Mouse (Mus musculus): Measurements from ENCODE around the gene Olfr467. TPM values are rescaled to one million over a fixed set of nuclear protein-coding genes. Genes with fewer than 3 reads are reported as not detected.
"Not testable (repeated sequence)": the region's sequence is repeated elsewhere in the genome, so short reads cannot be mapped to it uniquely, and the experiment has no call there.

Olfr467 gene
- polyA plus RNA-seq (2012; ENCODE audit: insufficient read depth, insufficient read length, missing spikeins), result not detected in 2 replicates

DNA sequence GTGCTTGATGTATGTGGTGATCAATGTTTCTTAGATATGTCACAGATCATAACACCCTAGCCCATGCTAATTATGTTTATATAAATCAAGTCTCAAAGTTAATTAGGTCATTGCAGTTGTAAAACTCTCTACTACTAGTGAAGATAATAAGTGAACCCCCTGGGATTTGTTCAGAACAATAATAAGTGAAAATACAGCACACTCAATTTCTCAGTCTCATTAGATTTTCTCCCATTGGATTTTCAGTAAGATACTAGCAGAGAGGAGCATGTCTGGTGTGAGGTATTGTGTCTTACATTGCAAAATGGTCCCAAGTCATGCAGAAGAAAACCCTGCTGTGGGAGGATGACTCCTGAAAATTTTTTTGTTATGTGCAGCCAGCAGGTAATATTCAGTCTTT, at the start of gene Olfr467:
Gene Olfr467 (plus strand): TSS at position 301 of the 400 bp plus-strand sequence.
- Histone ChIP-seq H3K27ac (replicated peaks; ENCODE audit: low read depth, low read length) (no peak within 1 kb of the TSS), H3K4me3 (ENCODE audit: insufficient read depth, low read depth, low read length) (no peak within 1 kb of the TSS), H3K4me1 (ENCODE audit: control insufficient read depth, insufficient read depth, insufficient read length, low read length) (no peaks in the 10 kb centered on the region)

DNA sequence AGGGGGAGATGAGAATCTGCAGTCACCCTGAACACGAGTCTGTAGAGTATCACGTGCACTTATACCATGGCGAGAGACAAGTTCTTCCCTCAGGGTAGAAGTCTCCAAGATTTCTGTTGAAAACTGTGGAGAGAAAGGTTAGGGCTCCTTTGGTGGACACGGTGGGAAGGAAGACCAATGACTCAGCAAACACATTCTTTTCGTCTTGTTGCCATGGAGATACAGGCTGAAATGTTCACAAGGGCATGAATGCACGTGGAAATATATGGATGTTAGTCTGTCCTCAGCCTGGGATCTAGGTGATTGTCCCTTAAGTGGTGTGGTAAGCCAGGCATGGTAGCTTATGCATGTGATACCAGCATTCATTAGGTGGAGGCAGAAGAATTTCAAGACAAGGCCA, 41.3 kb upstream of the Olfr467 start:
- Histone ChIP-seq H3K4me3 (ENCODE audit: insufficient read depth, low read depth, low read length) (no peak overlapping the region), H3K4me1 (ENCODE audit: control insufficient read depth, insufficient read depth, insufficient read length, low read length) (no peaks in the 10 kb centered on the region), H3K27ac (replicated peaks; ENCODE audit: low read depth, low read length) (no peak overlapping the region)

DNA sequence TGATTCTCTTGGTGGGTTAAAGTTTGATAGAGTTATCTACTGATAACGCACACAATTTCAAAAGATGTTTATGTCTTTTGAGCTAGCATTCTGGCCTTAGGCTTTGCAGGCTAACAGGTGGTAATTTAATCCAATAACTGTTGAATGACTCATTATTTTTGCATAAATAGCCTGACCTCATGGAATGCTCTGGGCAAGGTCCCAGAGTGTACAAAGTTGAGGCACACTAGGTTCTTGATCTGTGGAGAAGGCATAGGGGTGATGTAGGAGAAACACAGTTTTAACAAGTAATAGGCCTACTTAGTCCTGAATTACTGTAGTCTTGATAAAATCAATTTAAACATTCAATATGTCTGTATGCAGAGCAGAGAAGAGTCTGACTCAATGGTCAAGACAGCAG, 33.8 kb upstream of the Olfr467 start:
- no peaks in the 10 kb centered on the region for H3K4me1 ChIP-seq (ENCODE audit: control insufficient read depth, insufficient read depth, insufficient read length, low read length)
- H3K4me3 ChIP-seq (ENCODE audit: insufficient read depth, low read depth, low read length), result no peak overlapping the region

DNA sequence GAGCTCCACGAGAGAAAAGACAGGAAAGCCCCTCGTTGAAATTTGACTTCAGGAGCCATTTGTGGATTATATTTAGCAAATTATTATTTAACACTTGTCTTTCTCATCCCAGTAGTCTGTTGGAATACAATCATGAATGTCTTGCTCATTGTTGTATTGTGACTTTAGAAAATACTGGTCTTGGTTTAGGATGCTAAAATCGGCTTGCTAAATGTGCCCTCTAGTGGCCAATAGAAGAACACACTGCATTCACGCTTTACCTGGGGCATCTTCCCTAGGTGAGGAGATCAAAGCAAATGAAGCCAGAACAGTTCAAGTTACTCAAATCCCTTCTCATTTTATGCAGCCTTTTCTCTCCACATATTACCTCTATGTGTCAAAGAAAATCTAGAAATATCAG, 32.5 kb upstream of the Olfr467 start:
- Histone ChIP-seq H3K27ac (replicated peaks; ENCODE audit: low read depth, low read length) (no peak overlapping the region), H3K4me1 (ENCODE audit: control insufficient read depth, insufficient read depth, insufficient read length, low read length) (no peaks in the 10 kb centered on the region), H3K4me3 (ENCODE audit: insufficient read depth, low read depth, low read length) (no peak overlapping the region)

More for the DNA sequence above, 33.8 kb upstream of the Olfr467 start:
- H3K27ac ChIP-seq (replicated peaks; ENCODE audit: low read depth, low read length), result no peak overlapping the region

DNA sequence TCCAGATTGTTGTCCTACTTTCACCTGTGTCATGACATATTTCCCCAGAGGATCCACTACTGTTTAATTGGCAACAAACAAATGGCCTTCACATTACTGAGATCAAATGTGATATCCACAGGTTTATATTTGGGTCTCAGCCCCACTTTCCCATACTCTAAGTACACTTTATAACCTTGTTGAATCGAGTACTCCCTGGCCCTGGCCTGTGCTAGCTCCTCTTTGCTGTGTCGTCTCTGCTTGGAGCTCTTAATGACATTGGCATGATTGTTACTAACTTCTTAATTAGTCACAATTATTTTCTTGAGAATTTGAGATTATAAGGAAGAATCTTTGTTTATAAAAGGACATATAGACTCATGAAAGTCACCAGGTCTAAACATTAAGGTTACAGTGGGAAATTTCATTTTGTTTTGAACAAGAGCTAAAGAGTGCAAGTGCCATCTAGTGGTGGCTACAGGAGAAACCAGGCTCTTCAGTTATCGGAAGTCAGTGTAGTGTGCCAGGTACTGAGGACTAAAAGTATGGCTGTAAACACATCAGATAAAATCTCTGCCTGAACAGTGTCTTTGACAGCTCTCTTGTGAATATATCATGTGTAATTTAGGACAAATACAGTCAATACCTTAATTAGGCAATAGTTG, 24.0 kb upstream of the Olfr467 start:
- Histone ChIP-seq H3K4me1 (ENCODE audit: control insufficient read depth, insufficient read depth, insufficient read length, low read length) (no peaks in the 10 kb centered on the region), H3K27ac (replicated peaks; ENCODE audit: low read depth, low read length) (no peak overlapping the region), H3K4me3 (ENCODE audit: insufficient read depth, low read depth, low read length) (no peak overlapping the region)

DNA sequence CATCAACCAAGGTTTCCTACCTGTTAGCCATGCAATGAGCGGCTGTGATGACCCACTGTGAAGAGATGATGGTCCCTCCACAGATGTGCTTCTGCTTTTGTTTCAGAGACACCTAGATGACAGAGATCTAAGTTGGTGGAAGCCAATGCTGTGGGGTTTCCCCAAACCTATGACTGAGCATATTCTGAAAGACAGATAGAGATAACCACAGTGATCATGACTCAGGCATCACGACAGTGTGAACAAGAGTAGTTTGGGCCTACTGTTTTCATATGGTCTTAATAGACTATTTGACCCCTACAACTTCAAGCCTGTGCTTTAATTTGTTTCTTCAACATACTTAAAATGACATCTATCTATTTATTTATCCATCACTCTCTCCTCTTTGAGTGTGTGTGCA, 15.6 kb upstream of the Olfr467 start:
- no peaks in the 10 kb centered on the region for H3K4me1 ChIP-seq (ENCODE audit: control insufficient read depth, insufficient read depth, insufficient read length, low read length)
- H3K27ac ChIP-seq (replicated peaks; ENCODE audit: low read depth, low read length), result no peak overlapping the region
- H3K4me3 ChIP-seq (ENCODE audit: insufficient read depth, low read depth, low read length), result no peak overlapping the region

DNA sequence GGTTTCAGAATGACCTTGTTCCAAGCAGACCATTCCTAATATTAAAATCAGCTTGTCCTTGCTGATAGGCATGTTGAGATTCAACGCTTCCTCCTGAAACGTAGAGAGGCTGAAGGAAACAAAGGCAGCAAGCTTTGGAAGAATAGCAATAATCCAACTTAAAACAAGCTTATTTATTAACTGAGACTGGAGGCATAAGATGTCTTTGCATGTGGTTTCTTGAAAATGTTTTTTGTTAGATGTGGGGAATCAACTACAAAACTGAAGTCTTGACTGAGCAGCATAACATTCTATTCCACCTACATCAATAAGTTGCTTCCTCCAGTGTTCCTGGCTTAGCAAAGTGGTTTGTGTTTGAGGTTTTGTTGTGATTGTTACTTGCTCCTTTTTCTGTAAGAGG, 11.0 kb upstream of the Olfr467 start, which contains the start of gene Ovch2:
Gene Ovch2 (minus strand): TSS at position 101 of the 400 bp plus-strand sequence.
- Histone ChIP-seq H3K4me1 (ENCODE audit: control insufficient read depth, insufficient read depth, insufficient read length, low read length) (no peaks in the 10 kb centered on the region), H3K4me3 (ENCODE audit: insufficient read depth, low read depth, low read length) (no peak within 1 kb of the TSS), H3K27ac (replicated peaks; ENCODE audit: low read depth, low read length) (no peak within 1 kb of the TSS)

DNA sequence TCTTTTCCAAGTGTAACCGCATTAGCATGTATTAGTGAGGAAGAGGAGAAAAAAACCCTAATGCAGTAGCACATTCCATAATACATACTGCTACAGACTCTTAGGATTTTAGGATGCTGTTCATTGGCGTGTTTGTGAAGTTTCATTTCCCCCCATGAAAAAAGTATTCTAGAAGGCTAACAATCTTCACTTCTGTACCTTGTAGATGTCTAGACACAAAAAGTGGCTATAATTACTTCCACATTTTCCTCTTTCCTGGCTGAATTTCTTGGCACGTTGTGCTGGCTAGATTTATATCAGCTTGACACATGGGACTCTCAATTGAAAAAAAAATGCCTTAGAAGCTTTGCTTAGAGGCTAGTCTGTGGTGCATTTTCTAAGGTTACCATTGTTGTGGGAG, 9.9 kb upstream of the Olfr467 start:
- Histone ChIP-seq H3K27ac (replicated peaks; ENCODE audit: low read depth, low read length) (no peak overlapping the region), H3K4me1 (ENCODE audit: control insufficient read depth, insufficient read depth, insufficient read length, low read length) (no peaks in the 10 kb centered on the region), H3K4me3 (ENCODE audit: insufficient read depth, low read depth, low read length) (no peak overlapping the region)

DNA sequence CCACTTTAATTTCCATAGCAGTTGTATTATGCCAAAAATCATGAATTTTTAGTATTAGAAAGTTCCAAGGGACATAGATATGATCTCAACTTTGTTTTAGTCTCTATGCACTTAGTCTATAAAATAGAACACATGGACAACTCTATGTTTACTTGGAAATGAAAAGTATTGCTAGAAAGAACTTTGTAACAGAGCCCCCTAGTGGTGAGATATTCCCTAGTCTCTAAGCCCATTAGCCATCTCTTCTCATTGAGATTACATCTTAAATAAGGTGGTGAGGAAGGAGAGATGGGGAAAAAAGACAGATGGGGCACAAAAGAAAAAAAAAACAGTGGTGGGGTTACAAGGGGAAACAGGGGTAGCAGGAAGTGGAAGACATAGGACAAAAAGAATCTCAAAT, 7.4 kb downstream of the Olfr467 start:
- no peak overlapping the region for H3K27ac ChIP-seq (replicated peaks; ENCODE audit: low read depth, low read length)
- no peak overlapping the region for H3K4me3 ChIP-seq (ENCODE audit: insufficient read depth, low read depth, low read length)
- no peaks in the 10 kb centered on the region for H3K4me1 ChIP-seq (ENCODE audit: control insufficient read depth, insufficient read depth, insufficient read length, low read length)

DNA sequence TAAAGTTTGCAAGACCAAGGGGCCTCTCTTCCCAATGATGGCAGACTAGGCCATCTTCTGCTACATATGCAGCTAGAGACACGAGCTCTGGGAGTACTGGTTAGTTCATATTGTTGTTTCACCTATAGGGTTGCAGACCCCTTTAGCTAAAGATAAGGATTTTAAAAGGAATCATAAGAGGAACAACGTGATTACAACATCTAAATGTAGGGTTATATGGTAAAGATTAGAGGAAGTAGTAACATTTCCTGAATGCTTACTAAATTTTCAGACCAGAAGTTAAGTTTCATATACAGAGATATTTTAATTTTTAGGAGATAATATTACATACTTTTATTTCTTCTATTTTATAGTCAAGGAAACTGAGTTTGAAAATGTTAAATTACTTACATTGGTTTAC, 11.8 kb downstream of the Olfr467 start:
- H3K27ac ChIP-seq (replicated peaks; ENCODE audit: low read depth, low read length); H3K4me3 ChIP-seq (ENCODE audit: insufficient read depth, low read depth, low read length); H3K4me1 ChIP-seq (ENCODE audit: control insufficient read depth, insufficient read depth, insufficient read length, low read length): not testable (repeated sequence)

DNA sequence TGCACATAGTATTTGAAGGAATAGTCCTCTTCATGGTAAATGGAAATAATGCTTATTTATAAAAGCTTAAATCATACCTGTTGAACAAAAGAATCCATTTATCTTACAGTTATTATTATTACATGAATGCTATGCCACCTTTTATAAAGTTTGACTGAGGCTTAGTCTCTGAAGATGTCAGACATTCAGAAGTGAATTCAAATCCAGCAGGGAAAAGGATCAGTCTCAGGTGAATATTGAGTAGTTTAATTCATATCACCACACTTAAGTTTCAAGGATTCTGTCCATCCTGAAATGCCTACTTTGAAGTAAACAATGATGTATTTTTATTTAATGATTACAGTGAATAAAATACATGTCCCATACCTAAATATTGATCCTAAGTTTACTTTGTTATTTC, 13.4 kb downstream of the Olfr467 start, which contains the start of gene Olfr469:
Gene Olfr469 (minus strand): TSS at position 101 of the 400 bp plus-strand sequence.
- H3K4me3 ChIP-seq (ENCODE audit: insufficient read depth, low read depth, low read length); H3K27ac ChIP-seq (replicated peaks; ENCODE audit: low read depth, low read length); H3K4me1 ChIP-seq (ENCODE audit: control insufficient read depth, insufficient read depth, insufficient read length, low read length): not testable (repeated sequence)

DNA sequence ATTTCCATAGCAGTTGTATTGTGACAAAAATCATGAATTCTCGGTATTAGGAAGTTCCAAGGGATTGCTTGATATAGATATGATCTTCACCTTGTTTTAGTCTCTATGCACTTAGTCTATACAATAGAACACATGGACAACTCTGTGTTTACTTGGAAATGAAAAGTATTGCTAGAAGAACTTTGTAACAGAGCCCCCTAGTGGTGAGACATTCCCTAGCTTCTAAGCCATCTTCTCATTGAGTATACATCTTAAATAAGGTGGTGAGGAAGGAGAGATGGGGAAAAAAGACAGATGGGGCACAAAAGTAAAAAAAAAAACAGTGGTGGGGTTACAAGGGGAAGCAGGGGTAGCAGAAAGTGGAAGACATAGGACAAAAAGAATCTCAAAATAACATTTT, 29.7 kb downstream of the Olfr467 start:
- Histone ChIP-seq H3K4me1 (ENCODE audit: control insufficient read depth, insufficient read depth, insufficient read length, low read length) (no peaks in the 10 kb centered on the region), H3K27ac (replicated peaks; ENCODE audit: low read depth, low read length) (no peak overlapping the region), H3K4me3 (ENCODE audit: insufficient read depth, low read depth, low read length) (no peak overlapping the region)

DNA sequence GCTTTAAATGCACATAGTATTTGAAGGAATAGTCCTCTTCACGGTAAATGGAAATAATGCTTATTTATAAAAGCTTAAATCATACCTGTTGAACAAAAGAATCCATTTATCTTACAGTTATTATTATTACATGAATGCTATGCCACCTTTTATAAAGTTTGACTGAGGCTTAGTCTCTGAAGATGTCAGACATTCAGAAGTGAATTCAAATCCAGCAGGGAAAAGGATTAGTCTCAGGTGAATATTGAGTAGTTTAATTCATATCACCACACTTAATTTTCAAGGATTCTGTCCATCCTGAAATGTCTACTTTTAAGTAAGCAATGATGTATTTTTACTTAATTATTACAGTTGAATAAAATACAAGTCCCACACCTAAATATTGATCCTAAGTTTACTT, 35.3 kb downstream of the Olfr467 start, which contains the start of gene Olfr470:
Gene Olfr470 (minus strand): TSS at position 101 of the 400 bp plus-strand sequence.
- not testable (repeated sequence) for H3K4me1 ChIP-seq (ENCODE audit: control insufficient read depth, insufficient read depth, insufficient read length, low read length); H3K27ac ChIP-seq (replicated peaks; ENCODE audit: low read depth, low read length); H3K4me3 ChIP-seq (ENCODE audit: insufficient read depth, low read depth, low read length)
